Mouse (Mus musculus) hindbrain, embryonic 11.5 days (tissue): ENCODE measurements around the gene Phf14. TPM values are rescaled to one million over a fixed set of nuclear protein-coding genes. Genes with fewer than 3 reads are reported as not detected.
A peak's percentile ranks its signal among the peaks of the same experiment; 100 is the strongest.
"Not testable (repeated sequence)": the region's sequence is repeated elsewhere in the genome, so short reads cannot be mapped to it uniquely, and the experiment has no call there.

Experiments
- ATAC-seq: fragments of 200-750 bp; cut with Nextera tagmentation; 2 replicates; pipeline ENCODE4 v1.8.0; 2017; ENCODE audit warnings: mild to moderate bottlenecking, moderate TSS enrichment, moderate library complexity; ENCODE audit not compliant: low FRiP score
- DNase-seq: peaks from one replicate; pipeline ENCODE4 v3.0.0-alpha.2; 2015; ENCODE audit warnings: low spot score
- H3K27ac ChIP-seq: fragments of 300-500 bp; sonication (generic); 2 replicates; pipeline ENCODE4 v1.5.1; 2014; ENCODE audit warnings: mild to moderate bottlenecking, low read depth, low read length
- H3K27me3 ChIP-seq: fragments of 300-500 bp; sonication (generic); 2 replicates; pipeline ENCODE4 v1.6.1; 2014; ENCODE audit warnings: mild to moderate bottlenecking, low read length, moderate library complexity, mixed read lengths; ENCODE audit not compliant: control insufficient read depth, insufficient read depth
- H3K36me3 ChIP-seq: fragments of 300-500 bp; sonication (generic); 2 replicates; pipeline ENCODE4 v1.6.1; 2014; ENCODE audit warnings: mild to moderate bottlenecking, low read length, moderate library complexity, mixed read lengths; ENCODE audit not compliant: control insufficient read depth, insufficient read depth
- H3K4me1 ChIP-seq: fragments of 300-500 bp; sonication (generic); replicated peaks from 2 replicates; pipeline ENCODE4 v1.6.1; 2014; ENCODE audit warnings: low read length, mixed read lengths; ENCODE audit not compliant: control insufficient read depth, insufficient read depth
- H3K4me2 ChIP-seq: fragments of 300-500 bp; sonication (generic); replicated peaks from 2 replicates; pipeline ENCODE4 v1.6.1; 2014; ENCODE audit warnings: mild to moderate bottlenecking, low read depth, low read length
- H3K4me3 ChIP-seq: fragments of 300-500 bp; sonication (generic); 2 replicates; pipeline ENCODE4 v1.5.1; 2014; ENCODE audit warnings: low read depth, low read length
- H3K9ac ChIP-seq: fragments of 300-500 bp; sonication (generic); 2 replicates; pipeline ENCODE4 v1.6.1; 2014; ENCODE audit warnings: low read depth, low read length
- H3K9me3 ChIP-seq: fragments of 300-500 bp; sonication (generic); 2 replicates; pipeline ENCODE4 v1.6.1; 2016; ENCODE audit warnings: low read length; ENCODE audit not compliant: control insufficient read depth
- WGBS: fragments of 180-500 bp; shearing (Covaris S2); extraction: QIAGEN DNeasy Blood & Tissue Kit; methylation state at CpG from one replicate; pipeline ENCODE4 v1.1.7; 2014; 5-methylcytosine and 5-hydroxymethylcytosine counted together
- polyA plus RNA-seq: library from polyadenylated mRNA; unstranded; fragments of >200 nt; fragmentation: Nextera tagmentation; extraction: Ambion mirVana; gene quantifications from 2 replicates; pipeline ENCODE4 v1.2.1, GENCODE M21; 2014

Gene Phf14
- polyA plus RNA-seq, 1 experiment from 2014 or later = 121 TPM

GRCm38 (mm10) chr6:12117819-12118570, 210.4 kb downstream of the Phf14 start:
- peak; percentile 82 for ATAC-seq

GRCm38 (mm10) chr6:12122759-12123158, 215.2 kb downstream of the Phf14 start:
- no peaks in the 10 kb centered on the region for H3K36me3 ChIP-seq
- DNase-seq = no peak
- no peak overlapping the region for H3K4me2 ChIP-seq
- no peak overlapping the region for H3K4me3 ChIP-seq
- no peaks in the 10 kb centered on the region for H3K4me1 ChIP-seq
- ATAC-seq = no peak
- H3K27me3 ChIP-seq = no peaks in the 10 kb centered on the region
- no peak overlapping the region for H3K9ac ChIP-seq
- no peaks in the 10 kb centered on the region for H3K9me3 ChIP-seq
- no peak overlapping the region for H3K27ac ChIP-seq

More at GRCm38 (mm10) chr6:12117819-12118570, 210.4 kb downstream of the Phf14 start:
- no peaks in the 10 kb centered on the region for H3K27me3 ChIP-seq
- no peaks in the 10 kb centered on the region for H3K9me3 ChIP-seq
- H3K36me3 ChIP-seq = no peaks in the 10 kb centered on the region
- H3K4me1 ChIP-seq = peaks cover 3% of the 10 kb centered on the region; the same call in 1 of the 2 replicates
- no peak overlapping the region for H3K9ac ChIP-seq
- H3K4me2 ChIP-seq = no peak overlapping the region
- DNase-seq = peak; percentile 32
- no peak overlapping the region for H3K4me3 ChIP-seq
- H3K27ac ChIP-seq = peak overlapping the region; percentile 17
- WGBS = 54% methylated on average over 9 of the region's 9 CpGs

- WGBS = 31% methylated on average over 17 of the region's 17 CpGs
- Histone ChIP-seq H3K4me3 (no peak overlapping the region), H3K27me3 (no peaks in the 10 kb centered on the region), H3K9ac (no peak overlapping the region), H3K36me3 (no peaks in the 10 kb centered on the region), H3K4me2 (no peak overlapping the region), H3K4me1 (no peaks in the 10 kb centered on the region), H3K9me3 (no peaks in the 10 kb centered on the region), H3K27ac (no peak overlapping the region)
- DNase-seq (peak; percentile 70), ATAC-seq (peak; percentile 81)
Observed at GRCm38 (mm10) chr6:12125031-12125803, 217.6 kb downstream of the Phf14 start.

- 83% methylated on average over 7 of the region's 7 CpGs for WGBS
- H3K4me1 ChIP-seq, ATAC-seq, H3K27ac ChIP-seq, H3K36me3 ChIP-seq, H3K27me3 ChIP-seq, H3K9me3 ChIP-seq, H3K4me3 ChIP-seq, H3K4me2 ChIP-seq, DNase-seq, H3K9ac ChIP-seq: not testable (repeated sequence)
Observed at GRCm38 (mm10) chr6:12126601-12127000, 219.0 kb downstream of the Phf14 start.

- no peak overlapping the region for H3K9ac ChIP-seq
- 87% methylated on average over 4 of the region's 4 CpGs for WGBS
- no peak for ATAC-seq
Observed at GRCm38 (mm10) chr6:12127287-12127686, 219.7 kb downstream of the Phf14 start.

More at GRCm38 (mm10) chr6:12127287-12127686, 219.7 kb downstream of the Phf14 start:
- Histone ChIP-seq H3K27me3 (no peaks in the 10 kb centered on the region), H3K36me3 (no peaks in the 10 kb centered on the region), H3K9me3 (no peaks in the 10 kb centered on the region), H3K4me2 (no peak overlapping the region), H3K4me1 (no peaks in the 10 kb centered on the region), H3K27ac (no peak overlapping the region), H3K4me3 (no peak overlapping the region)
- no peak for DNase-seq

Other genes starting within 250 kb of the Phf14 start
- gene Ndufa4, start 312 bp upstream of the Phf14 start, polyA plus RNA-seq = 791 and 815 TPM in 2 replicates